In the genomic region with DNA sequence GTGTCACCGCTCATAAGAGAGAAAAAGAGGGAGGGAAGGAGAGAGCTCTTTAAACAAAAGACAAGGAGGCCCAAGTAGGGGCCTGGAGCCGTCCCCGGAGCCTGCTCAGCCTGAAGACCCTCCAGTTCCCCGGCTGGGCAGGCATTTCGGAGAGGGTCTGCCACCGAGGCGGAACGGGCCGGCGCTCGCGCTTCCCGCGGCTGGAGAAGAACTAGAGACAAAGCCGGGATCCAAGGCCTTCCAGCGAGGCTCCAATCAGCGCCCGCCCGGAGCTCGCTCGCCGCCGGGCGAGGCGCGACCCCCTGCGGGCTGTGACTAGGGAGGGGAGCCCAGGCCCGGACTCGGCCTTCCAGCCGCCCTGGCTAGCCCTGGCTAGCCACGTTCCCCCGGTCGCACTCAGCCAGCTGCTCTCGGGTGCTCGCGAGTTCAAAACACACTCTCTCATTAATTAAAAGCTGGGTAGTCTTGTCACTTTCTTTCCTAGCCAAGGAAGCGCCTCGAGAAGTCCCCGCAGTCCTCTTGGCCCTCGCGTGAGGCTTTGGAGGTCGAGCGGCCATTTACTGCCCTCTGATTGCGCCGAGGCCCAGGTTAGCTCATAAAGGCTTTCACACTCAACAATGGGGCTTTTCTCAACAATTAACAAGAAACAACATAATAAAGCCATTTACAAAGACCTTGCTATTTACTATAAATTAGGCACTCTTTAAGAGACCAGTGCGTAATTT, we compare ENCODE assay signal across 9 mouse cellular contexts. TPM values are rescaled to one million over a fixed set of nuclear protein-coding genes. Genes with fewer than 3 reads are reported as not detected.
DNase-seq lines count a peak whose midpoint lies in the region; ATAC-seq lines count a peak whose summit lies in the region.
"Had no signal": no experiment of that assay in that cellular context is flagged by ENCODE, and none has a peak within 500 bp of the region (broad histone marks: within the 10 kb centered on the region; RNA-seq: fewer than 3 reads in every experiment).

No protein-coding gene starts in this region.

- DNase-seq in lung, postnatal 14 days, result no peak
- DNase-seq in forebrain, embryonic 11.5 days (ENCODE audit: low spot score), result peak; percentile 88
- peak; percentile 59 to 72 for DNase-seq in kidney, postnatal 4 days
- no peak for DNase-seq in frontal cortex, postnatal 10 days (ENCODE audit: low spot score in 2 of 2)
- DNase-seq in urinary bladder, postnatal 10 days (ENCODE audit: low spot score), result no peak

- H3K4me1 ChIP-seq in lung, embryonic 16.5 days (replicated peaks; ENCODE audit: control insufficient read depth, insufficient read depth, low read length), result peaks cover 44% of the 10 kb centered on the region
- peaks cover 35% of the 10 kb centered on the region for H3K4me1 ChIP-seq in forebrain, embryonic 11.5 days (replicated peaks; ENCODE audit: control insufficient read depth, insufficient read depth, low read length)
- peaks cover 75% of the 10 kb centered on the region for H3K4me1 ChIP-seq in neural tube, embryonic 13.5 days (replicated peaks)

- WGBS in lung, embryonic 16.5 days, result 14% methylated on average over 45 of the region's 46 CpGs
- WGBS in forebrain, embryonic 11.5 days, result 1% methylated on average over 45 of the region's 46 CpGs
- 2% methylated on average over 46 of the region's 46 CpGs for WGBS in neural tube, embryonic 13.5 days

- peak overlapping the region; percentile 77 for H3K9ac ChIP-seq in lung, embryonic 16.5 days (ENCODE audit: low read length)
- H3K9ac ChIP-seq in forebrain, embryonic 11.5 days (ENCODE audit: low read length), result peak overlapping the region; percentile 92
- H3K9ac ChIP-seq in neural tube, embryonic 13.5 days, result peak overlapping the region; percentile 81

- peak overlapping the region; percentile 35 for H3K4me3 ChIP-seq in lung, embryonic 16.5 days (ENCODE audit: low read length)
- peak overlapping the region; percentile 39 for H3K4me3 ChIP-seq in forebrain, embryonic 11.5 days (ENCODE audit: low read depth, low read length)
- H3K4me3 ChIP-seq in neural tube, embryonic 13.5 days, result peak overlapping the region; percentile 32

- H3K27ac ChIP-seq in lung, embryonic 16.5 days (ENCODE audit: low read length), result peak overlapping the region; percentile 2; the same call in 1 of the 2 replicates
- peak overlapping the region; percentile 97 for H3K27ac ChIP-seq in forebrain, embryonic 11.5 days (ENCODE audit: low read depth, low read length)
- H3K27ac ChIP-seq in neural tube, embryonic 13.5 days (replicated peaks), result peak overlapping the region; percentile 93

- no peaks in the 10 kb centered on the region for H3K27me3 ChIP-seq in lung, embryonic 16.5 days (ENCODE audit: control insufficient read depth, insufficient read depth, low read depth, low read length)
- no peaks in the 10 kb centered on the region for H3K27me3 ChIP-seq in forebrain, embryonic 11.5 days (ENCODE audit: control insufficient read depth, insufficient read depth, low read length)
- no peaks in the 10 kb centered on the region for H3K27me3 ChIP-seq in neural tube, embryonic 13.5 days

- H3K4me2 ChIP-seq in lung, embryonic 16.5 days (ENCODE audit: low read depth, low read length), result peak overlapping the region; percentile 54
- peak overlapping the region; percentile 82 for H3K4me2 ChIP-seq in forebrain, embryonic 11.5 days (ENCODE audit: low read depth, low read length, severe bottlenecking)
- H3K4me2 ChIP-seq in neural tube, embryonic 13.5 days, result peak overlapping the region; percentile 81

- H3K36me3 ChIP-seq in lung, embryonic 16.5 days (ENCODE audit: control insufficient read depth, insufficient read depth, low read length), result no peaks in the 10 kb centered on the region
- H3K36me3 ChIP-seq in forebrain, embryonic 11.5 days (ENCODE audit: control insufficient read depth, insufficient read depth, low read length), result no peaks in the 10 kb centered on the region
- no peaks in the 10 kb centered on the region for H3K36me3 ChIP-seq in neural tube, embryonic 13.5 days

- H3K9me3 ChIP-seq in lung, embryonic 16.5 days (ENCODE audit: control insufficient read depth, low read length), result no peaks in the 10 kb centered on the region
- no peaks in the 10 kb centered on the region for H3K9me3 ChIP-seq in forebrain, embryonic 11.5 days (ENCODE audit: control insufficient read depth, low read length)
- no peaks in the 10 kb centered on the region for H3K9me3 ChIP-seq in neural tube, embryonic 13.5 days

- ATAC-seq in lung, embryonic 16.5 days (ENCODE audit: low read depth), result peak; percentile 73
- peak; percentile 58 for ATAC-seq in forebrain, embryonic 11.5 days (replicated peaks; ENCODE audit: low FRiP score)
- peak; percentile 64 for ATAC-seq in neural tube, embryonic 13.5 days (ENCODE audit: low read depth)
- ATAC-seq in megakaryocyte, adult 5-6 weeks (ENCODE audit: poor library complexity, severe bottlenecking), result no peak

RNA-seq across cellular contexts. Expression of gene A930004D18Rik, which starts 2.2 kb away (rescaled TPM):
- 12.1 and 13.1 TPM in 2 replicates for polyA plus RNA-seq in lung, embryonic 16.5 days (2015; fragmentation: Nextera tagmentation; extraction: Ambion mirVana)
- polyA plus RNA-seq in forebrain, embryonic 11.5 days (2014; fragmentation: Nextera tagmentation; extraction: Ambion mirVana), result 12.2 and 15.4 TPM in 2 replicates
- polyA plus RNA-seq in neural tube, embryonic 13.5 days (2015; fragmentation: Nextera tagmentation; extraction: Ambion mirVana), result 8.8 and 12.3 TPM in 2 replicates
- not detected in 2 replicates for total RNA-seq in megakaryocyte, adult 5-6 weeks (2015)
- 0.22 and 0.24 TPM in 2 replicates for total RNA-seq in megakaryocyte, adult 5-6 weeks (2017)

RNA-seq across cellular contexts. Expression of gene Skida1, which starts 9.1 kb away (rescaled TPM):
- 5.1 and 5.5 TPM in 2 replicates for polyA plus RNA-seq in lung, embryonic 16.5 days (2015; fragmentation: Nextera tagmentation; extraction: Ambion mirVana)
- polyA plus RNA-seq in forebrain, embryonic 11.5 days (2014; fragmentation: Nextera tagmentation; extraction: Ambion mirVana), result 20.2 and 23.3 TPM in 2 replicates
- polyA plus RNA-seq in neural tube, embryonic 13.5 days (2015; fragmentation: Nextera tagmentation; extraction: Ambion mirVana), result 8.2 and 9.2 TPM in 2 replicates
- total RNA-seq in megakaryocyte, adult 5-6 weeks (2015), result 0.09 TPM in 1 of 2 replicates, not detected in the other
- not detected in 2 replicates for total RNA-seq in megakaryocyte, adult 5-6 weeks (2017)

RNA-seq across cellular contexts. Expression of gene Mllt10, which starts 15.3 kb away (rescaled TPM):
- polyA plus RNA-seq in lung, embryonic 16.5 days (2015; fragmentation: Nextera tagmentation; extraction: Ambion mirVana), result 56.1 and 57.9 TPM in 2 replicates
- polyA plus RNA-seq in forebrain, embryonic 11.5 days (2014; fragmentation: Nextera tagmentation; extraction: Ambion mirVana), result 52.9 and 54.2 TPM in 2 replicates
- 62.3 and 63.1 TPM in 2 replicates for polyA plus RNA-seq in neural tube, embryonic 13.5 days (2015; fragmentation: Nextera tagmentation; extraction: Ambion mirVana)
- total RNA-seq in megakaryocyte, adult 5-6 weeks (2015), result 41.5 and 50.7 TPM in 2 replicates
- total RNA-seq in megakaryocyte, adult 5-6 weeks (2017), result 47.3 and 52.8 TPM in 2 replicates

RNA-seq across cellular contexts. Expression of gene H2al2a, which starts 43.0 kb away (rescaled TPM):
- not detected in 2 replicates for polyA plus RNA-seq in lung, embryonic 16.5 days (2015; fragmentation: Nextera tagmentation; extraction: Ambion mirVana)
- polyA plus RNA-seq in forebrain, embryonic 11.5 days (2014; fragmentation: Nextera tagmentation; extraction: Ambion mirVana), result not detected in 2 replicates
- polyA plus RNA-seq in neural tube, embryonic 13.5 days (2015; fragmentation: Nextera tagmentation; extraction: Ambion mirVana), result not detected in 2 replicates
- total RNA-seq in megakaryocyte, adult 5-6 weeks (2015), result not detected in 2 replicates
- not detected in 2 replicates for total RNA-seq in megakaryocyte, adult 5-6 weeks (2017)
- total RNA-seq: layer of hippocampus, postnatal 25 days had no signal

Comparison
In these comparisons a context has a peak if more than half of its experiments do, and no peak if none do; other contexts are left out.
1. H3K27ac ChIP-seq: peak in every context shown above with its lines; median percentile 97 in forebrain, embryonic 11.5 days; 93 in neural tube, embryonic 13.5 days; 2 in lung, embryonic 16.5 days.
2. DNase-seq: peak in forebrain, embryonic 11.5 days (single experiment) and kidney, postnatal 4 days (2 of 2); none in lung, postnatal 14 days (single experiment), frontal cortex, postnatal 10 days (0 of 2) and urinary bladder, postnatal 10 days (single experiment).
3. Peak in every context shown above with its lines, with median percentiles within 50 percentile points of each other: H3K4me2 ChIP-seq, H3K4me3 ChIP-seq and H3K9ac ChIP-seq.